Mouse (Mus musculus) forebrain, embryonic 12.5 days (tissue): ENCODE results near the gene Colgalt1. TPM values are rescaled to one million over a fixed set of nuclear protein-coding genes. Genes with fewer than 3 reads are reported as not detected.

ENCODE experiments used
- ATAC-seq: fragments of 200-750 bp; cut with Nextera tagmentation; 2 replicates; pipeline ENCODE4 v1.8.0; 2017; ENCODE audit warnings: moderate TSS enrichment; ENCODE audit not compliant: low FRiP score
- H3K27ac ChIP-seq: fragments of 300-500 bp; sonication (generic); 2 replicates; pipeline ENCODE4 v1.5.1; 2016; ENCODE audit warnings: mild to moderate bottlenecking
- H3K27me3 ChIP-seq: fragments of 300-500 bp; sonication (generic); 2 replicates; pipeline ENCODE4 v1.6.1; 2016; ENCODE audit warnings: mild to moderate bottlenecking
- H3K36me3 ChIP-seq: fragments of 300-500 bp; sonication (generic); replicated peaks from 2 replicates; pipeline ENCODE4 v1.6.1; 2016; ENCODE audit warnings: mild to moderate bottlenecking
- H3K4me1 ChIP-seq: fragments of 300-500 bp; sonication (generic); 2 replicates; pipeline ENCODE4 v1.6.1; 2016
- H3K4me2 ChIP-seq: fragments of 300-500 bp; sonication (generic); 2 replicates; pipeline ENCODE4 v1.6.1; 2016; ENCODE audit warnings: mild to moderate bottlenecking, moderate library complexity
- H3K4me3 ChIP-seq: fragments of 300-500 bp; sonication (generic); replicated peaks from 2 replicates; pipeline ENCODE4 v1.5.1; 2016; ENCODE audit warnings: mild to moderate bottlenecking
- H3K9ac ChIP-seq: fragments of 300-500 bp; sonication (generic); 2 replicates; pipeline ENCODE4 v1.6.1; 2016; ENCODE audit warnings: mild to moderate bottlenecking
- H3K9me3 ChIP-seq: fragments of 300-500 bp; sonication (generic); 2 replicates; pipeline ENCODE4 v1.6.1; 2016
- WGBS: fragments of 180-500 bp; shearing (Covaris S2); methylation state at CpG from one replicate; pipeline ENCODE4 v1.1.7; 2016; 5-methylcytosine and 5-hydroxymethylcytosine counted together
- polyA plus RNA-seq: library from polyadenylated mRNA; unstranded; fragments of >200 nt; fragmentation: Nextera tagmentation; extraction: Ambion mirVana; gene quantifications from 2 replicates; pipeline ENCODE4 v1.2.1, GENCODE M21; 2016

Gene Colgalt1
- polyA plus RNA-seq, 1 experiment from 2014 or later: 42.7 TPM

GRCm38 (mm10) chr8:71604021-71604420, 6.8 kb upstream of the Colgalt1 start:
- no peak overlapping the region for H3K4me2 ChIP-seq
- H3K9ac ChIP-seq: no peak overlapping the region
- H3K27ac ChIP-seq: no peak overlapping the region
- peaks cover 54% of the 10 kb centered on the region for H3K27me3 ChIP-seq
- ATAC-seq: no peak
- H3K36me3 ChIP-seq: peaks cover 2% of the 10 kb centered on the region; the same call in 1 of the 2 replicates
- no peaks in the 10 kb centered on the region for H3K9me3 ChIP-seq
- H3K4me3 ChIP-seq: no peak overlapping the region
- 54% methylated on average over 7 of the region's 7 CpGs for WGBS
- H3K4me1 ChIP-seq: peaks cover 13% of the 10 kb centered on the region

GRCm38 (mm10) chr8:71612141-71612540, 1.3 kb downstream of the Colgalt1 start:
- WGBS: 43% methylated on average over 5 of the region's 5 CpGs
- no peak overlapping the region for H3K27ac ChIP-seq

GRCm38 (mm10) chr8:71613418-71613817, 2.6 kb downstream of the Colgalt1 start:
- H3K27ac ChIP-seq: no peak overlapping the region
- H3K36me3 ChIP-seq: peaks cover 43% of the 10 kb centered on the region
- peaks cover 15% of the 10 kb centered on the region for H3K4me1 ChIP-seq
- H3K27me3 ChIP-seq: no peaks in the 10 kb centered on the region
- WGBS: 72% methylated on average over 4 of the region's 4 CpGs
- no peaks in the 10 kb centered on the region for H3K9me3 ChIP-seq
- H3K9ac ChIP-seq: no peak overlapping the region
- no peak overlapping the region for H3K4me3 ChIP-seq
- no peak overlapping the region for H3K4me2 ChIP-seq
- ATAC-seq: no peak

More at GRCm38 (mm10) chr8:71612141-71612540, 1.3 kb downstream of the Colgalt1 start:
- Histone ChIP-seq H3K4me2 (peak overlapping the region; percentile 77), H3K36me3 (peaks cover 31% of the 10 kb centered on the region), H3K4me1 (peaks cover 15% of the 10 kb centered on the region), H3K9me3 (no peaks in the 10 kb centered on the region), H3K27me3 (no peaks in the 10 kb centered on the region), H3K4me3 (peak overlapping the region; percentile 95), H3K9ac (peak overlapping the region; percentile 90)
- no peak for ATAC-seq

- no peak for ATAC-seq
- Histone ChIP-seq H3K27ac (no peak overlapping the region), H3K9ac (no peak overlapping the region), H3K36me3 (peaks cover 94% of the 10 kb centered on the region), H3K4me3 (no peak overlapping the region), H3K27me3 (no peaks in the 10 kb centered on the region), H3K9me3 (0 out of 2 replicates have a peak, but pooled peaks cover 2% of the 10 kb centered on the region), H3K4me2 (no peak overlapping the region), H3K4me1 (no peaks in the 10 kb centered on the region)
- WGBS: 100% methylated on average over 2 of the region's 2 CpGs
These were observed 9.0 kb downstream of the Colgalt1 start for GRCm38 (mm10) chr8:71619786-71620185.

- Histone ChIP-seq H3K27me3 (peaks cover 11% of the 10 kb centered on the region), H3K4me1 (peaks cover 14% of the 10 kb centered on the region), H3K27ac (no peak overlapping the region), H3K9ac (no peak overlapping the region), H3K4me2 (no peak overlapping the region), H3K4me3 (no peak overlapping the region), H3K9me3 (0 out of 2 replicates have a peak, but pooled peaks cover 2% of the 10 kb centered on the region), H3K36me3 (peaks cover 58% of the 10 kb centered on the region)
- no peak for ATAC-seq
- 90% methylated on average over 1 of the region's 1 CpGs for WGBS
These were observed 14.3 kb downstream of the Colgalt1 start for GRCm38 (mm10) chr8:71625088-71625487.

- no peak overlapping the region for H3K27ac ChIP-seq
- H3K9ac ChIP-seq: no peak overlapping the region
- ATAC-seq: no peak
- H3K9me3 ChIP-seq: 0 out of 2 replicates have a peak, but pooled peaks cover 2% of the 10 kb centered on the region
- H3K4me2 ChIP-seq: no peak overlapping the region
- H3K4me1 ChIP-seq: peaks cover 15% of the 10 kb centered on the region
- H3K27me3 ChIP-seq: peaks cover 27% of the 10 kb centered on the region
- peaks cover 42% of the 10 kb centered on the region for H3K36me3 ChIP-seq
- H3K4me3 ChIP-seq: no peak overlapping the region
- 85% methylated on average over 9 of the region's 9 CpGs for WGBS
These were observed 16.0 kb downstream of the Colgalt1 start for GRCm38 (mm10) chr8:71626753-71627152.

- Histone ChIP-seq H3K36me3 (peaks cover 34% of the 10 kb centered on the region), H3K4me3 (no peak overlapping the region), H3K27me3 (peaks cover 33% of the 10 kb centered on the region), H3K4me2 (no peak overlapping the region), H3K9me3 (0 out of 2 replicates have a peak, but pooled peaks cover 2% of the 10 kb centered on the region), H3K9ac (no peak overlapping the region), H3K4me1 (peaks cover 15% of the 10 kb centered on the region), H3K27ac (peak overlapping the region; percentile 42; the same call in 1 of the 2 replicates)
- ATAC-seq: no peak
- 51% methylated on average over 9 of the region's 9 CpGs for WGBS
These were observed 16.7 kb downstream of the Colgalt1 start for GRCm38 (mm10) chr8:71627265-71628099.

- peaks cover 10% of the 10 kb centered on the region for H3K9me3 ChIP-seq
- H3K9ac ChIP-seq: peak overlapping the region; percentile 52
- no peak for ATAC-seq
- H3K4me1 ChIP-seq: peaks cover 15% of the 10 kb centered on the region
- H3K27ac ChIP-seq: peak overlapping the region; percentile 68; the same call in 1 of the 2 replicates
- peaks cover 28% of the 10 kb centered on the region for H3K36me3 ChIP-seq
- WGBS: 8% methylated on average over 16 of the region's 16 CpGs
- H3K4me2 ChIP-seq: peak overlapping the region; percentile 93
- peaks cover 44% of the 10 kb centered on the region for H3K27me3 ChIP-seq
- peak overlapping the region; percentile 43 for H3K4me3 ChIP-seq
These were observed 17.7 kb downstream of the Colgalt1 start for GRCm38 (mm10) chr8:71628396-71629095.

- H3K27ac ChIP-seq: peak overlapping the region; percentile 68
- peaks cover 16% of the 10 kb centered on the region for H3K4me1 ChIP-seq
- peak overlapping the region; percentile 52 for H3K9ac ChIP-seq
- WGBS: under 1% methylated on average over 55 of the region's 55 CpGs
- peak overlapping the region; percentile 43 for H3K4me3 ChIP-seq
- H3K4me2 ChIP-seq: peak overlapping the region; percentile 93
- peaks cover 50% of the 10 kb centered on the region for H3K27me3 ChIP-seq
- ATAC-seq: peak; percentile 86
- peaks cover 12% of the 10 kb centered on the region for H3K9me3 ChIP-seq
- H3K36me3 ChIP-seq: peaks cover 23% of the 10 kb centered on the region
These were observed 18.4 kb downstream of the Colgalt1 start for GRCm38 (mm10) chr8:71629096-71629697.

GRCm38 (mm10) chr8:71629781-71630212, 19.0 kb downstream of the Colgalt1 start:
- Histone ChIP-seq H3K9me3 (peaks cover 12% of the 10 kb centered on the region), H3K4me2 (peak overlapping the region; percentile 93), H3K27ac (peak overlapping the region; percentile 68; the same call in 1 of the 2 replicates), H3K9ac (peak overlapping the region; percentile 52), H3K27me3 (peaks cover 56% of the 10 kb centered on the region), H3K4me3 (peak overlapping the region; percentile 43), H3K36me3 (peaks cover 17% of the 10 kb centered on the region), H3K4me1 (peaks cover 19% of the 10 kb centered on the region)
- WGBS: 1% methylated on average over 25 of the region's 25 CpGs
- ATAC-seq: peak; percentile 46

GRCm38 (mm10) chr8:71630761-71631160, 20.0 kb downstream of the Colgalt1 start:
- Histone ChIP-seq H3K4me3 (no peak overlapping the region), H3K36me3 (peaks cover 11% of the 10 kb centered on the region), H3K27me3 (peaks cover 64% of the 10 kb centered on the region), H3K9ac (no peak overlapping the region), H3K9me3 (peaks cover 12% of the 10 kb centered on the region), H3K4me2 (no peak overlapping the region), H3K27ac (no peak overlapping the region), H3K4me1 (peaks cover 19% of the 10 kb centered on the region)
- 89% methylated on average over 6 of the region's 6 CpGs for WGBS
- no peak for ATAC-seq

GRCm38 (mm10) chr8:71631897-71632296, 21.1 kb downstream of the Colgalt1 start:
- 73% methylated on average over 2 of the region's 2 CpGs for WGBS
- Histone ChIP-seq H3K4me2 (no peak overlapping the region), H3K36me3 (peaks cover 5% of the 10 kb centered on the region), H3K4me1 (peaks cover 19% of the 10 kb centered on the region), H3K27ac (no peak overlapping the region), H3K9ac (no peak overlapping the region), H3K4me3 (no peak overlapping the region), H3K9me3 (peaks cover 12% of the 10 kb centered on the region), H3K27me3 (peaks cover 70% of the 10 kb centered on the region)
- no peak for ATAC-seq
